Mouse (Mus musculus) bone marrow macrophage, adult 2 months (primary cell): Measurements from ENCODE around the gene Krt33b. TPM values are rescaled to one million over a fixed set of nuclear protein-coding genes. Genes with fewer than 3 reads are reported as not detected.

Source experiments
- H3K27ac ChIP-seq: 2 replicates; pipeline ENCODE4 v1.5.1; 2012; ENCODE audit warnings: low read depth, low read length; ENCODE audit not compliant: insufficient read depth
- H3K4me1 ChIP-seq: 2 replicates; pipeline ENCODE4 v1.6.1; 2012; ENCODE audit warnings: low read length; ENCODE audit not compliant: control insufficient read depth, insufficient read depth
- H3K4me3 ChIP-seq: 2 replicates; pipeline ENCODE4 v1.5.1; 2012; ENCODE audit warnings: mild to moderate bottlenecking, low read length, moderate library complexity; ENCODE audit not compliant: insufficient read depth
- CTCF ChIP-seq: IDR thresholded peaks from 2 replicates; pipeline ENCODE4 v1.5.1; 2012; ENCODE audit warnings: low read depth, mild to moderate bottlenecking, low read length, moderate library complexity
- POLR2A ChIP-seq: IDR thresholded peaks from 2 replicates; pipeline ENCODE4 v1.6.1; 2012; ENCODE audit warnings: mild to moderate bottlenecking, low read depth, low read length, borderline replicate concordance
- polyA plus RNA-seq: library from polyadenylated mRNA; stranded (reverse); fragments of >200 nt; gene quantifications from 2 replicates; pipeline ENCODE4 v1.2.4, GENCODE M21; 2012; ENCODE audit not compliant: missing spikeins, insufficient read depth, insufficient read length

The Krt33b gene
- polyA plus RNA-seq, 1 experiment = not detected

DNA sequence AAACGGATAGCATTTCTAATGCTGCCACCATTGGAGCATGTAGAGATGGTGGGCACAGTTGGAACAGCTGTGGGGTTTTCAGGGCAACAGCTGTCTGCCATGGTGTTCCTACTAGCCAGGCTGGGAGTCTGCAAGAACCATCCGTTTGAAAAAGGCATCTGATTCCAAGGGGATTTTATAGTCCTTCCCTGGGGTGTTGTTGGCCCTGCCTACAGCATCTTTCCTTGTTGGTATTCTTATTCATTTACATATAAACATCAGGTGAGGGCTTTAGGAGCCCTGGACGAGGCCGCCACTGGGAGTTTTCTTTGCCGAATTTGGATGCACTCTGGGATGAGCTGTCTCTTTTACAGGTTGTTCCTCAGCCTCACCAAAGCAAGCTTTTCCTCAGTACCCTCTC is 50.7 kb downstream of the Krt33b start, which contains the start of gene Krtap29-1:
TSS of gene Krtap29-1 (minus strand) at position 101 of the 400 bp plus-strand sequence.
- TF ChIP-seq CTCF (no peak), POLR2A (no peak)
- Histone ChIP-seq H3K4me1 (no peaks in the 10 kb centered on the region), H3K27ac (no peak within 1 kb of the TSS), H3K4me3 (no peak within 1 kb of the TSS)

Other genes starting within 250 kb of the Krt33b start
- not detected in 2 replicates for gene Krtap4-8, start 249.2 kb downstream of the Krt33b start, polyA plus RNA-seq
- not detected in 2 replicates for gene Krtap4-9, start 244.7 kb downstream of the Krt33b start, polyA plus RNA-seq
- gene Gm11596, start 236.4 kb downstream of the Krt33b start, polyA plus RNA-seq = not detected in 2 replicates
- not detected in 2 replicates for gene Gm11569, start 230.9 kb downstream of the Krt33b start, polyA plus RNA-seq
- gene Gm11554, start 225.4 kb downstream of the Krt33b start, polyA plus RNA-seq = not detected in 2 replicates
- not detected in 2 replicates for gene Krtap4-13, start 220.0 kb downstream of the Krt33b start, polyA plus RNA-seq
- gene Gm11564, start 214.2 kb downstream of the Krt33b start, polyA plus RNA-seq = not detected in 2 replicates
- gene 2300003K06Rik, start 191.8 kb downstream of the Krt33b start, polyA plus RNA-seq = not detected in 2 replicates
- gene Krtap4-16, start 178.3 kb downstream of the Krt33b start, polyA plus RNA-seq = not detected in 2 replicates
- not detected in 2 replicates for gene Gm11568, start 172.0 kb downstream of the Krt33b start, polyA plus RNA-seq
- gene Gm11559, start 165.4 kb downstream of the Krt33b start, polyA plus RNA-seq = not detected in 2 replicates
- not detected in 2 replicates for gene Krtap9-1, start 156.5 kb downstream of the Krt33b start, polyA plus RNA-seq
- not detected in 2 replicates for gene Gm11567, start 150.7 kb downstream of the Krt33b start, polyA plus RNA-seq
- gene Krtap31-1, start 121.9 kb downstream of the Krt33b start, polyA plus RNA-seq = not detected in 2 replicates
- not detected in 2 replicates for gene Gm11565, start 115.1 kb downstream of the Krt33b start, polyA plus RNA-seq
- not detected in 2 replicates for gene Krtap31-2, start 93.6 kb downstream of the Krt33b start, polyA plus RNA-seq
- gene Krtap9-5, start 81.4 kb downstream of the Krt33b start, polyA plus RNA-seq = not detected in 2 replicates
- gene Krtap29-1, start 50.8 kb downstream of the Krt33b start, polyA plus RNA-seq = not detected in 2 replicates
- not detected in 2 replicates for gene Krtap16-1, start 43.3 kb downstream of the Krt33b start, polyA plus RNA-seq
- not detected in 2 replicates for gene Krtap17-1, start 35.9 kb downstream of the Krt33b start, polyA plus RNA-seq
- gene Krt33a, start 13.7 kb downstream of the Krt33b start, polyA plus RNA-seq = not detected in 2 replicates
- gene Krt34, start 11.7 kb upstream of the Krt33b start, polyA plus RNA-seq = not detected in 2 replicates
- gene Krt31, start 20.7 kb upstream of the Krt33b start, polyA plus RNA-seq = not detected in 2 replicates
- gene Krt32, start 58.4 kb upstream of the Krt33b start, polyA plus RNA-seq = not detected in 2 replicates
- gene Krt35, start 66.4 kb upstream of the Krt33b start, polyA plus RNA-seq = not detected in 2 replicates
- gene Krt36, start 75.8 kb upstream of the Krt33b start, polyA plus RNA-seq = not detected in 2 replicates
- not detected in 2 replicates for gene Krt13, start 91.7 kb upstream of the Krt33b start, polyA plus RNA-seq
- not detected in 2 replicates for gene Krt15, start 106.1 kb upstream of the Krt33b start, polyA plus RNA-seq
- not detected in 2 replicates for gene Krt19, start 118.8 kb upstream of the Krt33b start, polyA plus RNA-seq
- not detected in 2 replicates for gene Krt9, start 163.4 kb upstream of the Krt33b start, polyA plus RNA-seq
- gene Krt14, start 177.7 kb upstream of the Krt33b start, polyA plus RNA-seq = not detected in 2 replicates
- not detected in 2 replicates for gene Krt16, start 219.0 kb upstream of the Krt33b start, polyA plus RNA-seq
- not detected in 2 replicates for gene Krt17, start 231.2 kb upstream of the Krt33b start, polyA plus RNA-seq
- gene Krt42, start 240.0 kb upstream of the Krt33b start, polyA plus RNA-seq = not detected in 2 replicates